Mouse (Mus musculus): ENCODE measurements around the gene Ttyh2. TPM values are rescaled to one million over a fixed set of nuclear protein-coding genes. Genes with fewer than 3 reads are reported as not detected.

Gene Ttyh2
- total RNA-seq, 2 experiments from 2014 or later: 27.4 to 27.7 TPM

DNA sequence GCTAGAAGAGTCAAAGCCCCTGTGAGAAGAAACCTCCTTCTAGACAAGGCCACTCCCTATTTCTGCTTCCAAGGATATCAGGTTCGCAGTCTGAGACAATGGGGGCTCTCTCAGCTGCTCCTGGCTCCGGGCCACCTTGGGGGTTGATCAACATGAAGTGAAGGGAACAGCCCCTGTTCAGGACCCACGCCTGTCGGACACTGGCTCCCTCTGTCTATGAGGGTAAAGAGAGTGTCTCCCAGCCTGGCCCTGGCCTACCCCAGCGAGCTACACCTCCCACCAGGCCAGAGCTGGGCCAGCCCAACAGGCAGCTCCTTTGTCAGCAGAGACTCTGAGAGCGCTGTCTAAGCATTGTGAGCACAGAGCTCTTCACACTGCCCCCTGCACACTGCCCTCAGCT lies 94.7 kb downstream of the Ttyh2 start:
- DNase-seq: no peak

Other genes with a start within 250 kb of the Ttyh2 start
- 100 to 1,000 TPM; 922 to 952 TPM for gene Rpl38, start 6.9 kb upstream of the Ttyh2 start, total RNA-seq (2021)
- under 1 TPM; 0.79 to 0.88 TPM for gene Dnaic2, start 52.0 kb downstream of the Ttyh2 start, total RNA-seq (2021)
- gene Kif19a, start 90.0 kb downstream of the Ttyh2 start, total RNA-seq (2021): under 1 TPM; 0.26 to 0.81 TPM
- under 1 TPM; 0.17 to 0.25 TPM for gene Btbd17, start 120.5 kb downstream of the Ttyh2 start, total RNA-seq (2021)
- gene Gpr142, start 123.5 kb downstream of the Ttyh2 start, total RNA-seq (2021): not detected
- 10 to 100 TPM; 11.9 to 12.1 TPM for gene Gprc5c, start 175.7 kb downstream of the Ttyh2 start, total RNA-seq (2021)
- gene Cd300a, start 214.6 kb downstream of the Ttyh2 start, total RNA-seq (2021): under 1 TPM; 0.79 to 0.83 TPM